Mouse (Mus musculus) limb, embryonic 11.5 days (tissue): Measurements from ENCODE around the gene Ddx41. TPM values are rescaled to one million over a fixed set of nuclear protein-coding genes. Genes with fewer than 3 reads are reported as not detected.
A peak's percentile ranks its signal among the peaks of the same experiment; 100 is the strongest.
"Not testable (repeated sequence)": the region's sequence is repeated elsewhere in the genome, so short reads cannot be mapped to it uniquely, and the experiment has no call there.

Experiments used
- ATAC-seq: fragments of 200-750 bp; cut with Nextera tagmentation; 2 replicates; pipeline ENCODE4 v1.8.0; 2017; ENCODE audit warnings: low read depth; ENCODE audit not compliant: insufficient number of reproducible peaks, low FRiP score, low TSS enrichment
- DNase-seq: peaks from one replicate; pipeline ENCODE4 v3.0.0-alpha.2; 2015; ENCODE audit warnings: low spot score
- H3K27ac ChIP-seq: fragments of 300-500 bp; sonication (generic); replicated peaks from 2 replicates; pipeline ENCODE4 v1.5.1; 2014; ENCODE audit warnings: low read depth, mild to moderate bottlenecking, low read length
- H3K27me3 ChIP-seq: fragments of 300-500 bp; sonication (generic); 2 replicates; pipeline ENCODE4 v1.6.1; 2014; ENCODE audit warnings: mild to moderate bottlenecking, low read length, mixed read lengths; ENCODE audit not compliant: control insufficient read depth, insufficient read depth
- H3K36me3 ChIP-seq: fragments of 300-500 bp; sonication (generic); 2 replicates; pipeline ENCODE4 v1.6.1; 2014; ENCODE audit warnings: mild to moderate bottlenecking, low read length, moderate library complexity, mixed read lengths; ENCODE audit not compliant: control insufficient read depth, insufficient read depth
- H3K4me1 ChIP-seq: fragments of 300-500 bp; sonication (generic); 2 replicates; pipeline ENCODE4 v1.6.1; 2014; ENCODE audit warnings: low read length, mixed read lengths; ENCODE audit not compliant: control insufficient read depth, insufficient read depth
- H3K4me2 ChIP-seq: fragments of 300-500 bp; sonication (generic); 2 replicates; pipeline ENCODE4 v1.6.1; 2014; ENCODE audit warnings: low read depth, mild to moderate bottlenecking, moderate library complexity; ENCODE audit not compliant: severe bottlenecking
- H3K4me3 ChIP-seq: fragments of 300-500 bp; sonication (generic); 2 replicates; pipeline ENCODE4 v1.5.1; 2014; ENCODE audit warnings: low read depth, low read length
- H3K9ac ChIP-seq: fragments of 300-500 bp; sonication (generic); 2 replicates; pipeline ENCODE4 v1.6.1; 2014; ENCODE audit warnings: mild to moderate bottlenecking, low read length
- H3K9me3 ChIP-seq: fragments of 300-500 bp; sonication (generic); 2 replicates; pipeline ENCODE4 v1.6.1; 2016; ENCODE audit warnings: low read length; ENCODE audit not compliant: control insufficient read depth
- WGBS: fragments of 180-500 bp; shearing (Covaris S2); extraction: QIAGEN DNeasy Blood & Tissue Kit; methylation state at CpG from one replicate; pipeline ENCODE4 v1.1.7; 2014; 5-methylcytosine and 5-hydroxymethylcytosine counted together
- polyA plus RNA-seq: library from polyadenylated mRNA; unstranded; fragments of >200 nt; fragmentation: Nextera tagmentation; extraction: Ambion mirVana; gene quantifications from 2 replicates; pipeline ENCODE4 v1.2.1, GENCODE M21; 2014

Gene Ddx41
- polyA plus RNA-seq = 82.5 and 84.0 TPM in 2 replicates

DNA sequence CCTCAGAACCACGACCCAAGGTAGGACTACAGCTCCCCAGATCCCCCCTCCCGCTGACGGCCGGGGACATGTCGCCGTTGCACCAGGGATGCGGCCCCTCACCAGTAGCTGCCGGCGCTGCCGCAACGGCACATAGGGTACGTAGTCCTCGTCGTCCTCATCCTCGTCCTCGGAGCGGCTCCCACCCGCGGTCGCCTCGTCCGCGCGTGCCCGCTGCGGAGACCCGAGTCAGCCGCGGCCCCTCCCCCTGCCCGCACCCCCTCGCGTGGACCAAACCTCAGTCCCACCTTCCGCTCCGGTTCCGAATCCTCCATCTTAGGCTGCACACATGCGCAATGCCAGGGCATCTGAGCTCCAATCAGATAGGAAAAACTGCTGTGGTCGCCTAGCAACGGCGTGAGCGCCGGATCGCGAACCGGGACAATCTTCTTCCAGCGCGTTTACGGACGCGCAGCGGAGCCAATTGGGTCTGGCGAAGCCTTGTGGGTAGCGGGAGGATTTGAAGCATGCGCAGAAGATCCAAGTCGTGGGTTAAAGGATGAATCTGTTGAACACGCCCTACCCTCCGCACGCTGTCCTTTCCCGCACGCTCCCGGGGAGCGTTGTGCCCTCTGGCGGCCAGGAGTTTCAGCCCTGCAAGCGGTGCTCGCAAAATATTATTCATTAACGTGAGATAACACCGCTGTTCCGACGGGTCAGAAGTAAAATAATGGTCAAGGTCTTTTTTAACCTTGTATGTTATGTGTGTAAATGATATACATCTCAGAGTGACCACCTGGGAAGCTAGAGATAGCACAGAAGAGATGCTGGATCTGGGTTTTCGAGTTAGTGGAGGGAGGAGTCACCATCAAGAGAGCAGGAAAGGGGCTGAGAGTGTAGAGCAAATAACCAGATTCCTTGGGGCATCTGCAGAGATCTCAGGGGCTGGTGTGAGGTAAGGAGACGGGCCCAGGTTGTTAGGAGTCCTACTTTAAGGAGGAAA lies at the start of gene Ddx41:
Ddx41 (minus strand) TSS at position 465 of the 982 bp plus-strand sequence.
- DNase-seq (peak; percentile 99), ATAC-seq (peak; percentile 95)
- Histone ChIP-seq H3K4me1 (peaks cover 9% of the 10 kb centered on the region; the same call in 1 of the 2 replicates), H3K36me3 (peaks cover 24% of the 10 kb centered on the region), H3K27me3 (no peaks in the 10 kb centered on the region), H3K4me3 (peak within 1 kb of the TSS; percentile 92), H3K9me3 (no peaks in the 10 kb centered on the region), H3K9ac (peak within 1 kb of the TSS; percentile 79), H3K4me2 (peak within 1 kb of the TSS; percentile 95), H3K27ac (no peak within 1 kb of the TSS)
- under 1% methylated on average over 70 of the region's 70 CpGs for WGBS

DNA sequence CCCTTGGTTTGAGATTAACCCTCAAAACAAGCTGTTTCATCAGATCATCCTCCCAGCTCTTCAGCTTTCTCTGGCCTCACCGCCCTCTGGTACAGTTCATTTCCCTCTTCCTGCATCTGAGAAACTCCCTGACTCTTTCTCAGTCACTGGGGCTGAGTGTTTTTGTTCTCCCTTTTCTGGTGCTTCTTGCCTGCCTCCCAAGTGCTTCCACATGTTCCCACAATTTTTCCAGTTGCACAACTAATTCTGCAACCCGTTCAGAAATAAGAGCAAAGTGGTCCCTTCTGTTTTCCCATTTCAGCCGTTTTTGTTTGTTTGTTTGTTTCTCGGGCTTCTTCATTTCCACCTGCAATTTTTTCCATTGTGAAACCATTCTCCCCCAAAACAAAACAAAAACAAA lies 41.6 kb upstream of the Ddx41 start:
- H3K4me3 ChIP-seq = no peak overlapping the region
- H3K9ac ChIP-seq = no peak overlapping the region
- WGBS = 77% methylated on average over 4 of the region's 4 CpGs
- no peaks in the 10 kb centered on the region for H3K4me1 ChIP-seq
- H3K9me3 ChIP-seq = no peaks in the 10 kb centered on the region
- H3K27ac ChIP-seq = no peak overlapping the region
- DNase-seq = no peak
- H3K27me3 ChIP-seq = no peaks in the 10 kb centered on the region
- no peak for ATAC-seq
- no peaks in the 10 kb centered on the region for H3K36me3 ChIP-seq
- no peak overlapping the region for H3K4me2 ChIP-seq

DNA sequence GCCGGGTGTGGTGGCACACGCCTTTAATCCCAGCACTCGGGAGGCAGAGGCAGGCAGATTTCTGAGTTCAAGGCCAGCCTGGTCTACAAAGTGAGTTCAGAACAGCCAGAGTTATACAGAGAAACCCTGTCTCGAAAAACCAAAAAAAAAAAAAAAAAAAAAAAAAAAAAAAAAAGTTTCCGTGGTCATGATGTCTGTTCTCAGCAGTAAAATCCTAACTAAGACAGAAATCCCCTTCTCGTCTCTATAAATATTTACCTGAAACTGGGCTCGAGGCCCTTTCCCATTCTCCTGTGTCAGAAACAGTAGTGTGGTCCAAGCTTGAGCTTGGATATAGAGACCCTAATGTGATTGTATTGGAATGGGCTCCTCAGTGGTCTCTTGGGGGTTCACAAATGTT lies 40.4 kb upstream of the Ddx41 start:
- not testable (repeated sequence) for H3K4me1 ChIP-seq, H3K27ac ChIP-seq, H3K4me2 ChIP-seq, H3K4me3 ChIP-seq, H3K9me3 ChIP-seq, ATAC-seq, DNase-seq, H3K36me3 ChIP-seq, H3K9ac ChIP-seq, H3K27me3 ChIP-seq
- WGBS = 90% methylated on average over 7 of the region's 7 CpGs

DNA sequence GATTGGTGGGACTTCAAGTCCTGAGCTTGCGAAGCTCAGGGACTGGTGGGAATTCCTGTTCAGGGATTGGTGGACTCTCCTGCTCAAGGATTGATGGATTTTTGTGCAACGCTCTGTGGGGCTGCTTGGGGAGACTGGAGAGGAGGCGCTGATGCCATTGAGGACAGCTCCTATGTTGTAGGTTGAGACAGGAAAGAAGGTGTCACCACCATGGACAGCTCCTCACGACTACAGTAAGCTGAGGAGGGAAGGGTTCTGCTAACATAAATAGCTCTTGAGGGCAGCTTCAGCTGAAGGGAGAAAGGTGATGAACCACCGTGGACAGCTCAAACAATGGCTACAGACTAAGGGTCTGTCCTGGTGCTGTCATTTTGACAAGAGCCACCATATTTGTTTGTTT lies 39.5 kb upstream of the Ddx41 start:
- H3K27me3 ChIP-seq = no peaks in the 10 kb centered on the region
- no peak for ATAC-seq
- 64% methylated on average over 5 of the region's 5 CpGs for WGBS

DNA sequence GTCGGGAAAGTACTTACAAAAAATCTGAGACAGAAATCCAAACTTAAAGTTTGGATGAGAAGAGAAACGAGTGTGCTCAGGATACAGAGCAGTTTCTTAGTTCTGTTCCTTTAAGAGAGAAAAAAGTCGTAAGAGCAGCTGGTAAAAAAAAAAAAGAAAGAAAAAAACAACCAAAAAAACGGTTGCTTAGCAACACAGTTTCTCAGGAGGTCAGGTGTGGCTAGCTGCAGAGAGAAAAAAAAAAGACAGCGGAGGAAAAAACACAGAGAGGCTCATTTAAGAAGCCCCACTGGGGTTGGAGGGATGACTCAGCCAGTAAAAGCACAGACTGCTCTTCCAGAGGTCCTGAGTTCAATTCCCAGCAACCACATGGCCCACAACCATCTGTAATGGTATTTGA lies 37.9 kb upstream of the Ddx41 start:
- no peaks in the 10 kb centered on the region for H3K27me3 ChIP-seq
- H3K27ac ChIP-seq = no peak overlapping the region
- H3K36me3 ChIP-seq = no peaks in the 10 kb centered on the region
- H3K4me2 ChIP-seq = no peak overlapping the region
- DNase-seq (no peak), ATAC-seq (no peak)
- no peaks in the 10 kb centered on the region for H3K9me3 ChIP-seq
- 79% methylated on average over 5 of the region's 5 CpGs for WGBS
- H3K4me3 ChIP-seq = no peak overlapping the region
- no peak overlapping the region for H3K9ac ChIP-seq
- peaks cover 5% of the 10 kb centered on the region for H3K4me1 ChIP-seq

More for the DNA sequence above, 39.5 kb upstream of the Ddx41 start:
- H3K4me2 ChIP-seq = no peak overlapping the region
- no peaks in the 10 kb centered on the region for H3K9me3 ChIP-seq
- H3K4me3 ChIP-seq = no peak overlapping the region
- H3K4me1 ChIP-seq = no peaks in the 10 kb centered on the region
- H3K36me3 ChIP-seq = no peaks in the 10 kb centered on the region
- no peak overlapping the region for H3K9ac ChIP-seq
- DNase-seq = peak; percentile 34
- H3K27ac ChIP-seq = no peak overlapping the region

DNA sequence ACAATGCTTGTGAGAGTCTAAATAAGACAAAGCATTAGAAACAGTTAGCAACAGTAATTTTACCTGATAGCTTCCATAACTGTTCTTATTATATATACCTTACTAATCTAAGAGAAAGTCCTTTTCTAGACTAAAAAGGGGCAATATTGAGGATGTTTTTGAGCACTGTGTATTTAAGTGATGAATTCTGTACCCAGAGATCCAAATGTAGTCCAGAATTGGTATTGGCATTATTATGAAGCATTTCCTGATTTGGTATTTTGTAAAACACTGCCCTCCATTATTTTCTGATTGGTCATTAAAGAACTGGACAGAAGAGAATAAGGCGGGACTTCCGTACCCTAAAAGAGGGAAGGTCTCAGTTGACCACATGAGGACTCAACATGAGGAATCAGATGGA lies 37.0 kb upstream of the Ddx41 start, which contains the start of gene Tmed9:
Tmed9 (plus strand) TSS at position 301 of the 400 bp plus-strand sequence.
- Histone ChIP-seq H3K27ac (no peak within 1 kb of the TSS), H3K4me2 (no peak within 1 kb of the TSS), H3K4me1 (peaks cover 11% of the 10 kb centered on the region), H3K9me3 (no peaks in the 10 kb centered on the region), H3K4me3 (no peak within 1 kb of the TSS), H3K36me3 (no peaks in the 10 kb centered on the region), H3K9ac (no peak within 1 kb of the TSS), H3K27me3 (no peaks in the 10 kb centered on the region)
- no peak for DNase-seq
- ATAC-seq = no peak
- WGBS = 95% methylated on average over 2 of the region's 2 CpGs

DNA sequence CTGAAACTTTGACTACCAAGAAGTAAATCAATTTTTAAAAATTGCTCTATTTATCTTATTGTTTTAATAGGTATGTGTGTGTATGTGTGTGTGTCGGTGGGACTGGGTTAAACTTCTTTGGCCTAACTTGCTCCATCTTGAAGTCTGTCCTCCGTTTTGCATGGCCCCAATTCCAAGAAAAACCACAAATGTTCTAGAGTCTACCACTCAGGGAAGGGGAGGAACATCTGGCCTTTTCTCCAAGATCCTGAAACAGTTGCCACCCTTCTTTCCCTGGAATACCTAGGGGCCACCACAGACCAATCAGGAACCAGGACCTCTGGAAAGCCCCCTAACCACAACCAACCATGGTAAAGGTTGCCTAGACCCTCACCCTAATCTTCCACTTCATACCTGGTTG lies 35.5 kb upstream of the Ddx41 start:
- Histone ChIP-seq H3K36me3 (no peaks in the 10 kb centered on the region; the same call in 1 of the 2 replicates), H3K9ac (no peak overlapping the region), H3K9me3 (no peaks in the 10 kb centered on the region), H3K4me3 (no peak overlapping the region), H3K27me3 (no peaks in the 10 kb centered on the region), H3K4me2 (no peak overlapping the region), H3K27ac (no peak overlapping the region), H3K4me1 (peaks cover 11% of the 10 kb centered on the region)
- ATAC-seq = no peak
- WGBS = 89% methylated on average over 2 of the region's 2 CpGs
- no peak for DNase-seq

DNA sequence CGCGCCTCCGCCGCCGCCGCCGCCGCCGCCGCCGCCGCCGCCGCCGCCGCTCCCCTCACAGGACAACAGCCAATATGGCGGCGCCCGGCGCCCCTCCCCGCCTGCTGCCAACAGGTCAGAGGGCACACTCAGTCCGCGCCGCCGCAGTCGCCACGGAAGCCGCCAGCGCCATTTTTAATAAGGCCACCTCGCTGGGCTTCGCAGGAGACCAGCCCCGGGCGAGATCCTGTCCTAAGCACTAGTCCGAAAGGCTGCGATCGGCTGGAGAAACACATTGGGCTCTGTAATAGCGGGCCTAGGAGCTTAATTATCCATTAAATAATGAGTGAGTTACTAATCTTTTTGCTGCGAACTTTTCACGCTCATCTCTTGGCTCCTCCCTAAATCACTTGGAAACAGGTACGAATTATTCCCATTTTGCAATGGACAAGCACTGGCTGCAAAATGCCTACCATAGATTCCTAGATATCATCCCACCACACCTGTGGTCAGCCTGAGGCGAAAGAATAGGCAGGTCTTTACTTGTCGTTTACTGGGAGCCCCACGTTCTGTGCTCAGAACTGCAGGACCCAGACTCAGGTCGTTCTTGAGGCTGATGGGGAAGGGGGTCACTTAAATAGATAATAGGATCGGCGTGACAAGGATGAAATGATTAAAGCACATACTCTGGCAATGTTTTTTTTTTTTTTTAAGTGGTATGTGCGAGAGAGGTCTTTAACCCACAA lies 34.7 kb upstream of the Ddx41 start, which contains the start of gene Fam193b:
Fam193b (minus strand) TSS at position 94 of the 725 bp plus-strand sequence.
- H3K27ac ChIP-seq = peak within 1 kb of the TSS; percentile 81
- H3K4me3 ChIP-seq = peak within 1 kb of the TSS; percentile 99
- DNase-seq (peak; percentile 96), ATAC-seq (peak; percentile 89)
- H3K27me3 ChIP-seq = no peaks in the 10 kb centered on the region
- H3K9me3 ChIP-seq = no peaks in the 10 kb centered on the region
- H3K9ac ChIP-seq = peak within 1 kb of the TSS; percentile 96
- 3% methylated on average over 40 of the region's 47 CpGs for WGBS
- peaks cover 11% of the 10 kb centered on the region for H3K4me1 ChIP-seq
- H3K36me3 ChIP-seq = no peaks in the 10 kb centered on the region; the same call in 1 of the 2 replicates
- peak within 1 kb of the TSS; percentile 66 for H3K4me2 ChIP-seq
